Mouse (Mus musculus) MEL (cell line): ENCODE data around the gene Bloc1s4. TPM values are rescaled to one million over a fixed set of nuclear protein-coding genes. Genes with fewer than 3 reads are reported as not detected.

ENCODE experiments used
- DNase-seq: peaks from one replicate; pipeline ENCODE4 v3.0.0; 2011; ENCODE audit warnings: low read depth, low spot score
- H3K27ac ChIP-seq: 2 replicates; pipeline ENCODE4 v1.5.1; 2012; ENCODE audit warnings: low read depth, mild to moderate bottlenecking, control low read depth, low read length, moderate library complexity; ENCODE audit not compliant: control insufficient read depth
- H3K27me3 ChIP-seq, 2 experiments: fragments of 150-350 bp in 1 of 2; sonication (generic) in 1 of 2; 2 replicates each; pipeline ENCODE4 v1.6.1; 2012; ENCODE audit warnings: low read length in 2 of 2, mild to moderate bottlenecking in 2 of 2, improper control_type of control experiment in 1 of 2, moderate library complexity in 1 of 2; ENCODE audit not compliant: insufficient read depth in 2 of 2, control insufficient read depth in 1 of 2
- H3K36me3 ChIP-seq, 2 experiments: 2 replicates each; pipeline ENCODE4 v1.6.1; 2012 to 2014; ENCODE audit warnings: low read length in 2 of 2, improper control_type of control experiment in 1 of 2, inconsistent platforms in 1 of 2, mild to moderate bottlenecking in 1 of 2; ENCODE audit not compliant: insufficient read depth in 2 of 2, control insufficient read depth in 1 of 2
- H3K4me1 ChIP-seq, 2 experiments: fragments of 150-350 bp in 1 of 2; sonication (generic) in 1 of 2; 2 replicates each; pipeline ENCODE4 v1.6.1; 2012; ENCODE audit warnings: low read length in 2 of 2, improper control_type of control experiment in 1 of 2, mild to moderate bottlenecking in 1 of 2; ENCODE audit not compliant: insufficient read depth in 2 of 2, control insufficient read depth in 1 of 2
- H3K4me3 ChIP-seq, 2 experiments: fragments of 150-350 bp in 1 of 2; sonication (generic) in 1 of 2; 2 replicates each; pipeline ENCODE4 v1.5.1; 2012; ENCODE audit warnings: low read depth in 2 of 2, low read length in 2 of 2, mild to moderate bottlenecking in 2 of 2, moderate library complexity in 2 of 2, control low read depth in 1 of 2, improper control_type of control experiment in 1 of 2; ENCODE audit not compliant: control insufficient read depth in 1 of 2, insufficient read depth in 1 of 2
- H3K79me2 ChIP-seq: 2 replicates; pipeline ENCODE4 v1.6.1; 2012; ENCODE audit warnings: mild to moderate bottlenecking, low read length, moderate library complexity; ENCODE audit not compliant: control insufficient read depth, poor library complexity, insufficient read depth
- H3K9ac ChIP-seq: 2 replicates; pipeline ENCODE4 v1.6.1; 2012; ENCODE audit warnings: low read depth, mild to moderate bottlenecking, control low read depth, low read length, moderate library complexity; ENCODE audit not compliant: control insufficient read depth, poor library complexity, severe bottlenecking
- H3K9me3 ChIP-seq: fragments of 150-350 bp; sonication (generic); replicated peaks from 2 replicates; pipeline ENCODE4 v1.6.1; 2012; ENCODE audit warnings: mild to moderate bottlenecking, low read length, improper control_type of control experiment, moderate library complexity; ENCODE audit not compliant: insufficient read depth
- BHLHE40 ChIP-seq: IDR thresholded peaks from 2 replicates; pipeline ENCODE4 v1.6.1; 2012; ENCODE audit warnings: low read depth, mild to moderate bottlenecking, inconsistent platforms, low read length, improper control_type of control experiment, borderline replicate concordance
- CHD1 ChIP-seq: IDR thresholded peaks from 2 replicates; pipeline ENCODE4 v1.6.1; 2012; ENCODE audit warnings: low read depth, mild to moderate bottlenecking, inconsistent platforms, low read length, improper control_type of control experiment
- E2F4 ChIP-seq: IDR thresholded peaks from 2 replicates; pipeline ENCODE4 v1.6.1; 2011; ENCODE audit warnings: low read depth, low read length, improper control_type of control experiment, borderline replicate concordance
- EP300 ChIP-seq, 2 experiments: IDR thresholded peaks; 2 replicates each; pipeline ENCODE4 v1.6.1; 2011; ENCODE audit warnings: improper control_type of control experiment in 2 of 2, low read length in 2 of 2, low read depth in 1 of 2, mild to moderate bottlenecking in 1 of 2
- ETS1 ChIP-seq: IDR thresholded peaks from 2 replicates; pipeline ENCODE4 v1.6.1; 2012; ENCODE audit warnings: low read depth, mild to moderate bottlenecking, inconsistent platforms, low read length, improper control_type of control experiment, moderate library complexity
- GABPA ChIP-seq: IDR thresholded peaks from 2 replicates; pipeline ENCODE4 v1.6.1; 2012; ENCODE audit warnings: low read depth, mild to moderate bottlenecking, inconsistent platforms, low read length, improper control_type of control experiment, moderate library complexity
- GATA1 ChIP-seq: IDR thresholded peaks from 2 replicates; pipeline ENCODE4 v1.6.1; 2011; ENCODE audit warnings: low read depth, low read length, improper control_type of control experiment
- JUND ChIP-seq: IDR thresholded peaks from 2 replicates; pipeline ENCODE4 v1.6.1; 2011; ENCODE audit warnings: low read depth, mild to moderate bottlenecking, improper control_type of control experiment, low read length
- KAT2A ChIP-seq: conservative IDR thresholded peaks from 2 replicates; pipeline ENCODE4 v1.6.1; 2012; ENCODE audit warnings: low read depth, low read length, improper control_type of control experiment, inconsistent platforms
- MAFK ChIP-seq: IDR thresholded peaks from 2 replicates; pipeline ENCODE4 v1.6.1; 2011; ENCODE audit warnings: low read depth, mild to moderate bottlenecking, low read length, improper control_type of control experiment, borderline replicate concordance
- MAZ ChIP-seq: IDR thresholded peaks from 2 replicates; pipeline ENCODE4 v1.6.1; 2012; ENCODE audit warnings: low read depth, mild to moderate bottlenecking, inconsistent platforms, low read length, improper control_type of control experiment
- MEF2A ChIP-seq: IDR thresholded peaks from 2 replicates; pipeline ENCODE4 v1.6.1; 2014; ENCODE audit warnings: low read depth, mild to moderate bottlenecking, inconsistent platforms, low read length, improper control_type of control experiment; ENCODE audit not compliant: poor library complexity, insufficient replicate concordance, severe bottlenecking; ENCODE audit errors: extremely low read depth
- MXI1 ChIP-seq: IDR thresholded peaks from 2 replicates; pipeline ENCODE4 v1.6.1; 2011; ENCODE audit warnings: mild to moderate bottlenecking, low read depth, low read length, improper control_type of control experiment
- MYB ChIP-seq: IDR thresholded peaks from 2 replicates; pipeline ENCODE4 v1.6.1; 2011; ENCODE audit warnings: mild to moderate bottlenecking, low read depth, low read length, improper control_type of control experiment
- MYC ChIP-seq: IDR thresholded peaks from 2 replicates; pipeline ENCODE4 v1.6.1; 2011; ENCODE audit warnings: low read depth, mild to moderate bottlenecking, low read length, improper control_type of control experiment, moderate library complexity
- NELFE ChIP-seq: IDR thresholded peaks from 2 replicates; pipeline ENCODE4 v1.6.1; 2011; ENCODE audit warnings: low read depth, low read length, improper control_type of control experiment
- POLR2AphosphoS2 ChIP-seq: IDR thresholded peaks from 2 replicates; pipeline ENCODE4 v1.6.1; 2011; ENCODE audit warnings: low read length, improper control_type of control experiment
- RCOR1 ChIP-seq: IDR thresholded peaks from 2 replicates; pipeline ENCODE4 v1.6.1; 2012; ENCODE audit warnings: low read depth, mild to moderate bottlenecking, inconsistent platforms, low read length, improper control_type of control experiment
- TAL1 ChIP-seq: IDR thresholded peaks from 2 replicates; pipeline ENCODE4 v1.6.1; 2012; ENCODE audit warnings: mild to moderate bottlenecking, inconsistent platforms, low read length, moderate library complexity, mixed read lengths
- TCF12 ChIP-seq: IDR thresholded peaks from 2 replicates; pipeline ENCODE4 v1.6.1; 2014; ENCODE audit warnings: low read depth, mild to moderate bottlenecking, inconsistent platforms, low read length, improper control_type of control experiment, moderate library complexity
- UBTF ChIP-seq: IDR thresholded peaks from 2 replicates; pipeline ENCODE4 v1.6.1; 2012; ENCODE audit warnings: low read depth, mild to moderate bottlenecking, inconsistent platforms, low read length, improper control_type of control experiment, moderate library complexity, borderline replicate concordance; ENCODE audit not compliant: insufficient read depth
- USF1 ChIP-seq: IDR thresholded peaks from 2 replicates; pipeline ENCODE4 v1.6.1; 2014; ENCODE audit warnings: low read depth, mild to moderate bottlenecking, inconsistent platforms, low read length, improper control_type of control experiment, moderate library complexity
- ZC3H11A ChIP-seq: IDR thresholded peaks from 2 replicates; pipeline ENCODE4 v1.6.1; 2012; ENCODE audit warnings: low read depth, mild to moderate bottlenecking, inconsistent platforms, low read length, improper control_type of control experiment
- ZKSCAN1 ChIP-seq: IDR thresholded peaks from 2 replicates; pipeline ENCODE4 v1.6.1; 2012; ENCODE audit warnings: low read depth, mild to moderate bottlenecking, inconsistent platforms, low read length, improper control_type of control experiment, moderate library complexity
- ZMIZ1 ChIP-seq: IDR thresholded peaks from 2 replicates; pipeline ENCODE4 v1.6.1; 2012; ENCODE audit warnings: low read depth, mild to moderate bottlenecking, inconsistent platforms, low read length, improper control_type of control experiment, moderate library complexity
- ZNF384 ChIP-seq: IDR thresholded peaks from 2 replicates; pipeline ENCODE4 v1.6.1; 2012; ENCODE audit warnings: low read depth, mild to moderate bottlenecking, inconsistent platforms, low read length, improper control_type of control experiment
- polyA plus RNA-seq, 2 experiments: library from polyadenylated mRNA; stranded (reverse) in 1 of 2; unstranded in 1 of 2; fragments of >175 nt in 1 of 2; fragments of >200 nt in 1 of 2; gene quantifications; 2 replicates each; pipeline versions ENCODE4 v1.2.1 to v1.2.4; 2012; ENCODE audit warnings: low replicate concordance in 2 of 2, low read depth in 1 of 2; ENCODE audit not compliant: insufficient read length in 2 of 2, insufficient read depth in 1 of 2, missing spikeins in 1 of 2
- total RNA-seq: library from RNA; depleted of rRNA; stranded (reverse); fragments of 300-350 nt; gene quantifications from 2 replicates; pipeline ENCODE4 v1.2.3, GENCODE M21; 2012

The Bloc1s4 gene
- total and polyA plus RNA-seq, 3 experiments: 29.8 to 32.9 TPM; not detected in 1

- TF ChIP-seq ZKSCAN1 (no peak), CHD1 (no peak), ZMIZ1 (no peak), TAL1 (peak; percentile 85), ZC3H11A (no peak), MEF2A (peak; percentile 96; the same call in 1 of the 2 replicates), POLR2AphosphoS2 (no peak), MYB (no peak), JUND (no peak), MAZ (no peak)
- TF ChIP-seq, all 39 proteins: peak for 12
These were observed 27.6 kb downstream of the Bloc1s4 start (continued) for GRCm38 (mm10) chr5:36720710-36721375.

GRCm38 (mm10) chr5:36720219-36720618 is 28.2 kb downstream of the Bloc1s4 start:
- TF ChIP-seq ETS1 (peak; percentile 29; the same call in 1 of the 2 replicates), TAL1 (no peak), TCF12 (peak; percentile 43), EP300 (IDR thresholded peaks at IDR 0.05; ENCODE audit: low read depth in 1 of 2, low read length in 2 of 2) (peak; percentile 37 to 38; a peak in 2 of 4 replicates), GABPA (no peak), GATA1 (peak; percentile 59), MYC (no peak)
- TF ChIP-seq, all 39 proteins: peak for 4
- Histone ChIP-seq H3K36me3 (peaks cover 0 to 33% of the 10 kb centered on the region in 2 experiments; a peak in 2 of 4 replicates), H3K9ac (no peak overlapping the region), H3K4me3 (no peak overlapping the region), H3K79me2 (no peaks in the 10 kb centered on the region), H3K9me3 (no peaks in the 10 kb centered on the region), H3K27me3 (no peaks in the 10 kb centered on the region), H3K27ac (peak overlapping the region; percentile 11; the same call in 1 of the 2 replicates), H3K4me1 (peaks cover 16 to 38% of the 10 kb centered on the region in 2 experiments)
- DNase-seq: no peak

GRCm38 (mm10) chr5:36719601-36720000 is 28.8 kb downstream of the Bloc1s4 start:
- Histone ChIP-seq H3K9ac (no peak overlapping the region), H3K36me3 (peaks cover 0 to 33% of the 10 kb centered on the region in 2 experiments; a peak in 2 of 4 replicates), H3K27ac (no peak overlapping the region), H3K4me1 (peaks cover 16 to 38% of the 10 kb centered on the region in 2 experiments), H3K4me3 (no peak overlapping the region), H3K9me3 (no peaks in the 10 kb centered on the region), H3K27me3 (no peaks in the 10 kb centered on the region), H3K79me2 (no peaks in the 10 kb centered on the region)
- DNase-seq: no peak
- TF ChIP-seq USF1 (no peak), GABPA (no peak), RCOR1 (no peak), E2F4 (no peak), TAL1 (no peak), TCF12 (no peak), JUND (no peak), BHLHE40 (no peak), KAT2A (no peak), UBTF (no peak), NELFE (no peak), ZNF384 (no peak), MAFK (no peak), MXI1 (no peak)
